Mouse (Mus musculus) megakaryocyte, embryonic 14.5 days (primary cell): ENCODE measurements around the gene 9230112D13Rik.

Experiments used
- FLI1 ChIP-seq: IDR thresholded peaks from 2 replicates; pipeline ENCODE4 v1.6.1; 2012; ENCODE audit warnings: low read length, inconsistent platforms, mixed read lengths
- GATA1 ChIP-seq: IDR thresholded peaks from 3 replicates; pipeline ENCODE4 v1.6.1; 2012; ENCODE audit warnings: mixed read lengths, low read length, inconsistent platforms, borderline replicate concordance

DNA sequence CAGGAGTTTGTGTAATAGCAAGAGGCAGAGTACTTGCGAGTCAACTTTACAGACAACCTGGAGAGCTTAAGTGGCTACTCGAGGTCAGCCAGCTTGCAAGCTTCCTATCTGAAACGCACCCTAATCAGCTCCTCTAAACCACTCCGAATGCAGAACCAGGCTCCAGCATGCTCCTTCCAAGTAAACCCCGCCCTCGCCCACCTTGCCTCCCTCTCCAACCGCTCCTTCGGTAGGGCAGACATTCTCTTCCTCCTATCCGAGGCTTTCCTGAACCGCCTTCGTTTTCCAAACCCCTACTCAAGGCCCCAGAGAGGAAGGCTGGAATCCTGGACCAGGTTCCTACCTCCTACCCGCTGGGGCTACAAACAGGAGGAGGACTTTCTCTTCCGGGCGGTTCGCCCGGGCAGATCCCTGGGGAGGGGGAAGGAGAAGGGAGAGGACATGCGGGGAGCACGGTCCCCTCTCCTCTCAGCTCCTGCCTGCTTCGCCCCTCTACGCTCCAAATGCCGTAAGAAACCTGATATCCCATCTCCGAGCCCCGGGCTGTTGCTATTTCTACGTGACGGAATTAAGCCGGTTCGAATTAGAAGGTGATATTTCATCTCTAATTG lies 25.9 kb upstream of the 9230112D13Rik start:
- TF ChIP-seq GATA1 (no peak), FLI1 (no peak)
